Mouse (Mus musculus): ENCODE results near the gene Snx25.

The Snx25 gene

GRCm38 (mm10) chr8:46152064-46153031, at the start of gene Snx25:
TSS of gene Snx25 (minus strand) at chr8:46152159.
- peak; percentile 80 for DNase-seq (ENCODE audit: low read depth, low spot score)

GRCm38 (mm10) chr8:46197673-46198072, 45.7 kb upstream of the Snx25 start:
- no peak for DNase-seq (ENCODE audit: low read depth, low spot score)

GRCm38 (mm10) chr8:46196877-46197276, 44.9 kb upstream of the Snx25 start:
- no peak for DNase-seq (ENCODE audit: low read depth, low spot score)

GRCm38 (mm10) chr8:46193100-46193499, 41.1 kb upstream of the Snx25 start:
- DNase-seq (ENCODE audit: low read depth, low spot score), result no peak

GRCm38 (mm10) chr8:46185361-46185760, 33.4 kb upstream of the Snx25 start:
- peak; percentile 61 for DNase-seq (ENCODE audit: low read depth, low spot score)

GRCm38 (mm10) chr8:46180136-46180535, 28.2 kb upstream of the Snx25 start:
- DNase-seq (ENCODE audit: low read depth, low spot score), result no peak

- no peak for DNase-seq (ENCODE audit: low read depth, low spot score)
These were observed 21.7 kb upstream of the Snx25 start for GRCm38 (mm10) chr8:46173651-46174050.

- DNase-seq (ENCODE audit: low read depth, low spot score), result no peak
These were observed 11.9 kb upstream of the Snx25 start for GRCm38 (mm10) chr8:46163870-46164190.

GRCm38 (mm10) chr8:46162953-46163869, 11.3 kb upstream of the Snx25 start:
- peak; percentile 87 for DNase-seq (ENCODE audit: low read depth, low spot score)

- DNase-seq (ENCODE audit: low read depth, low spot score), result no peak
These were observed 1.1 kb upstream of the Snx25 start for GRCm38 (mm10) chr8:46153042-46153441.

- DNase-seq (ENCODE audit: low read depth, low spot score), result peak; percentile 47
These were observed 527 bp downstream of the Snx25 start, which contains the start of gene Cfap97 for GRCm38 (mm10) chr8:46151202-46152062. TSS of gene Cfap97 (plus strand) at chr8:46151771.

GRCm38 (mm10) chr8:46149782-46150181, 2.2 kb downstream of the Snx25 start:
- peak; percentile 34 for DNase-seq (ENCODE audit: low read depth, low spot score)

GRCm38 (mm10) chr8:46149306-46149705, 2.7 kb downstream of the Snx25 start:
- no peak for DNase-seq (ENCODE audit: low read depth, low spot score)

- DNase-seq (ENCODE audit: low read depth, low spot score), result no peak
These were observed 5.8 kb downstream of the Snx25 start for GRCm38 (mm10) chr8:46146173-46146572.

GRCm38 (mm10) chr8:46143924-46144323, 8.0 kb downstream of the Snx25 start:
- DNase-seq (ENCODE audit: low read depth, low spot score), result no peak

- DNase-seq (ENCODE audit: low read depth, low spot score), result no peak
These were observed 8.5 kb downstream of the Snx25 start for GRCm38 (mm10) chr8:46143470-46143869.

- no peak for DNase-seq (ENCODE audit: low read depth, low spot score)
These were observed 9.4 kb downstream of the Snx25 start for GRCm38 (mm10) chr8:46142498-46143081.

GRCm38 (mm10) chr8:46141688-46142087, 10.3 kb downstream of the Snx25 start:
- no peak for DNase-seq (ENCODE audit: low read depth, low spot score)

GRCm38 (mm10) chr8:46140376-46141120, 11.4 kb downstream of the Snx25 start:
- DNase-seq (ENCODE audit: low read depth, low spot score), result no peak
